Mouse (Mus musculus) G1E (cell line): ENCODE measurements at regions not wholly inside any gene's neighbourhood (a gene's known extent, or its start where the extent isn't known, plus 50 kb on each side); places are given as distances from the start of the nearest gene placed in this dataset.

Experiments used
- CTCF ChIP-seq: IDR thresholded peaks from 2 replicates; pipeline ENCODE4 v1.5.1; 2012; ENCODE audit warnings: low read depth, low read length, inconsistent platforms, mixed read lengths
- GATA1 ChIP-seq: IDR thresholded peaks from 2 replicates; pipeline ENCODE4 v1.6.1; 2012; ENCODE audit warnings: borderline replicate concordance, low read length, inconsistent platforms, mixed read lengths
- GATA2 ChIP-seq: IDR thresholded peaks from 2 replicates; pipeline ENCODE4 v1.6.1; 2012; ENCODE audit warnings: low read depth, low read length, inconsistent platforms, borderline replicate concordance
- POLR2AphosphoS5 ChIP-seq: IDR thresholded peaks from 2 replicates; pipeline ENCODE4 v1.6.1; 2012; ENCODE audit warnings: low read depth, low read length, inconsistent platforms; ENCODE audit not compliant: insufficient replicate concordance
- TAL1 ChIP-seq: conservative IDR thresholded peaks from 2 replicates; pipeline ENCODE4 v1.6.1; 2012; ENCODE audit warnings: low read depth, low read length, inconsistent platforms, mixed read lengths

- TF ChIP-seq CTCF (no peak), POLR2AphosphoS5 (no peak), GATA2 (no peak), GATA1 (no peak), TAL1 (no peak)
Measured at GRCm38 (mm10) chr13:28461281-28461680, 204.0 kb downstream of the Gm11361 start.
